Mouse (Mus musculus): Measurements from ENCODE around the gene D330020A13Rik. TPM values are rescaled to one million over a fixed set of nuclear protein-coding genes. Genes with fewer than 3 reads are reported as not detected.

D330020A13Rik gene
- polyA plus RNA-seq, 1 experiment from 2014 or later = not detected

- no peaks in the 10 kb centered on the region for H3K27me3 ChIP-seq (replicated peaks; ENCODE audit: insufficient read depth, low read length)
- no peaks in the 10 kb centered on the region for H3K36me3 ChIP-seq (ENCODE audit: insufficient read depth, low read length)
- H3K4me2 ChIP-seq (replicated peaks; ENCODE audit: low read depth, low read length) = no peak overlapping the region
- peak; percentile 7 for DNase-seq (ENCODE audit: low spot score)
- no peak overlapping the region for H3K27ac ChIP-seq (ENCODE audit: low read length)
- no peak for ATAC-seq
- H3K4me3 ChIP-seq (ENCODE audit: low read depth, low read length) = no peak overlapping the region
- WGBS = 20% methylated on average over 6 of the region's 6 CpGs
- H3K4me1 ChIP-seq (ENCODE audit: insufficient read depth, low read depth, low read length) = no peaks in the 10 kb centered on the region
- no peak overlapping the region for H3K9ac ChIP-seq (replicated peaks; ENCODE audit: low read depth)
- H3K9me3 ChIP-seq (ENCODE audit: low read length) = no peaks in the 10 kb centered on the region
- TF ChIP-seq CTCF (IDR thresholded peaks at IDR 0.05) (no peak), EP300 (IDR thresholded peaks at IDR 0.05) (no peak)
Observed at GRCm38 (mm10) chr6:120264151-120264550, 30.0 kb upstream of the D330020A13Rik start.

GRCm38 (mm10) chr6:120274181-120274580 is 20.0 kb upstream of the D330020A13Rik start:
- Histone ChIP-seq H3K9me3 (ENCODE audit: low read length) (no peaks in the 10 kb centered on the region), H3K27ac (ENCODE audit: low read length) (no peak overlapping the region), H3K4me3 (ENCODE audit: low read depth, low read length) (no peak overlapping the region), H3K36me3 (ENCODE audit: insufficient read depth, low read length) (no peaks in the 10 kb centered on the region), H3K4me2 (replicated peaks; ENCODE audit: low read depth, low read length) (no peak overlapping the region), H3K4me1 (ENCODE audit: insufficient read depth, low read depth, low read length) (no peaks in the 10 kb centered on the region), H3K9ac (replicated peaks; ENCODE audit: low read depth) (no peak overlapping the region), H3K27me3 (replicated peaks; ENCODE audit: insufficient read depth, low read length) (no peaks in the 10 kb centered on the region)
- 69% methylated on average over 8 of the region's 8 CpGs for WGBS
- ATAC-seq = no peak
- TF ChIP-seq EP300 (IDR thresholded peaks at IDR 0.05) (no peak), CTCF (IDR thresholded peaks at IDR 0.05) (no peak)
- DNase-seq (ENCODE audit: low spot score) = no peak

DNA sequence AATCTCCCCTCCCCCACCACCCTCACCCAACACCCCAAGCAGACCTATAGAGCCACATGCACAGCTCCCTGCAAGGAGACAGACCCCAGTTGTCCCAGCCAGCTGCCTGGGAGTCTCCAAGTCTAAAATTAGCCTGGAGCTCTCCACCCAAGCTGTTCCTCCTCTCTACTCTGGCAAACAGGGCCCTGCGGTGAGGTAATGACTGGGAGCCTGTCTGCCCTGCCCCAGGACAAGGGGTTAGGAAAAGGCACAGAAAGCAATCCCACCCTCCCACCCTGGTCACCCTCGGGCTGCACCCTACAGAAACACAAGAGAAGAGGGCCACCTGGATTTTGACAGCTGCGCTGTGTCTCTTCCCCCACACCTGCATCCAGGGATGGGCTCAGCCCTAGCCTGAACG is 19.3 kb upstream of the D330020A13Rik start:
- WGBS = 37% methylated on average over 4 of the region's 4 CpGs
- no peaks in the 10 kb centered on the region for H3K4me1 ChIP-seq (ENCODE audit: insufficient read depth, low read depth, low read length)
- H3K27me3 ChIP-seq (replicated peaks; ENCODE audit: insufficient read depth, low read length) = no peaks in the 10 kb centered on the region
- ATAC-seq (peak; percentile 28; the same call in 1 of the 2 replicates), DNase-seq (ENCODE audit: low spot score) (peak; percentile 22)
- no peak overlapping the region for H3K4me2 ChIP-seq (replicated peaks; ENCODE audit: low read depth, low read length)
- no peaks in the 10 kb centered on the region for H3K36me3 ChIP-seq (ENCODE audit: insufficient read depth, low read length)
- TF ChIP-seq EP300 (IDR thresholded peaks at IDR 0.05) (no peak), CTCF (IDR thresholded peaks at IDR 0.05) (no peak)
- H3K9me3 ChIP-seq (ENCODE audit: low read length) = no peaks in the 10 kb centered on the region
- no peak overlapping the region for H3K27ac ChIP-seq (ENCODE audit: low read length)
- H3K9ac ChIP-seq (replicated peaks; ENCODE audit: low read depth) = no peak overlapping the region
- no peak overlapping the region for H3K4me3 ChIP-seq (ENCODE audit: low read depth, low read length)

DNA sequence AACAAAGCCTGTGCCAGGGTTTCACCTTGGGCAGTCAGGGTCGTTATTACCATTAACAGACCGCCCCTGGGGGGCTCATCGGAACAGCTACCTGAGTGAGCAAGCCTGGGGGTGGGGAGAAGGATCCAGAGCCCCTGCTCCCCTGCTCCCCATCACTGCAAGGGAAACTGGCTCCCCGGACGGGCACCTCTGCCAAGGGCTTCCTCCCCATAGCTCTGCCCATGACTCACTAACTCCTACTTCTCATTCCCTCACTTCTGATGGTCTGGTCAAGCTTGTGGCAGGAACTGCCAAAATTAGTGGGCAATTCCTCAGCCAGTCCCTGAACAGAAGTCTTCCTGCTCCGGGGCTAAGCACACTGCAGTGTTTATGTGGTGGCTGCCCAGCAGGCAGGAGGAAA is 18.9 kb upstream of the D330020A13Rik start:
- H3K9me3 ChIP-seq (ENCODE audit: low read length) = no peaks in the 10 kb centered on the region
- H3K9ac ChIP-seq (replicated peaks; ENCODE audit: low read depth) = no peak overlapping the region
- no peak overlapping the region for H3K4me3 ChIP-seq (ENCODE audit: low read depth, low read length)
- no peaks in the 10 kb centered on the region for H3K4me1 ChIP-seq (ENCODE audit: insufficient read depth, low read depth, low read length)
- no peak overlapping the region for H3K4me2 ChIP-seq (replicated peaks; ENCODE audit: low read depth, low read length)
- WGBS = 34% methylated on average over 6 of the region's 6 CpGs
- H3K36me3 ChIP-seq (ENCODE audit: insufficient read depth, low read length) = no peaks in the 10 kb centered on the region
- H3K27me3 ChIP-seq (replicated peaks; ENCODE audit: insufficient read depth, low read length) = no peaks in the 10 kb centered on the region
- ATAC-seq (peak; percentile 52), DNase-seq (ENCODE audit: low spot score) (no peak)
- no peak overlapping the region for H3K27ac ChIP-seq (ENCODE audit: low read length)
- TF ChIP-seq EP300 (IDR thresholded peaks at IDR 0.05) = no peak
- TF ChIP-seq CTCF (IDR thresholded peaks at IDR 0.05) = no peak

GRCm38 (mm10) chr6:120276874-120277449 is 17.2 kb upstream of the D330020A13Rik start:
- Histone ChIP-seq H3K9ac (replicated peaks; ENCODE audit: low read depth) (no peak overlapping the region), H3K27ac (ENCODE audit: low read length) (no peak overlapping the region), H3K9me3 (ENCODE audit: low read length) (no peaks in the 10 kb centered on the region), H3K4me3 (ENCODE audit: low read depth, low read length) (no peak overlapping the region), H3K27me3 (replicated peaks; ENCODE audit: insufficient read depth, low read length) (no peaks in the 10 kb centered on the region), H3K36me3 (ENCODE audit: insufficient read depth, low read length) (no peaks in the 10 kb centered on the region), H3K4me2 (replicated peaks; ENCODE audit: low read depth, low read length) (no peak overlapping the region), H3K4me1 (ENCODE audit: insufficient read depth, low read depth, low read length) (no peaks in the 10 kb centered on the region)
- WGBS = 56% methylated on average over 7 of the region's 7 CpGs
- DNase-seq (ENCODE audit: low spot score) = no peak
- ATAC-seq = no peak
- TF ChIP-seq CTCF (IDR thresholded peaks at IDR 0.05) (no peak), EP300 (IDR thresholded peaks at IDR 0.05) (no peak)

- H3K27me3 ChIP-seq (replicated peaks; ENCODE audit: insufficient read depth, low read length) = no peaks in the 10 kb centered on the region
- TF ChIP-seq CTCF (IDR thresholded peaks at IDR 0.05) (no peak), EP300 (IDR thresholded peaks at IDR 0.05) (no peak)
- no peaks in the 10 kb centered on the region for H3K36me3 ChIP-seq (ENCODE audit: insufficient read depth, low read length)
- 91% methylated on average over 9 of the region's 9 CpGs for WGBS
- no peak for DNase-seq (ENCODE audit: low spot score)
- H3K9ac ChIP-seq (replicated peaks; ENCODE audit: low read depth) = no peak overlapping the region
- no peaks in the 10 kb centered on the region for H3K4me1 ChIP-seq (ENCODE audit: insufficient read depth, low read depth, low read length)
- no peak for ATAC-seq
- H3K9me3 ChIP-seq (ENCODE audit: low read length) = no peaks in the 10 kb centered on the region
- H3K4me2 ChIP-seq (replicated peaks; ENCODE audit: low read depth, low read length) = no peak overlapping the region
- no peak overlapping the region for H3K4me3 ChIP-seq (ENCODE audit: low read depth, low read length)
- no peak overlapping the region for H3K27ac ChIP-seq (ENCODE audit: low read length)
Observed at GRCm38 (mm10) chr6:120287279-120287678, 6.9 kb upstream of the D330020A13Rik start.

- Histone ChIP-seq H3K27ac (ENCODE audit: low read length) (no peak overlapping the region), H3K9ac (replicated peaks; ENCODE audit: low read depth) (no peak overlapping the region), H3K36me3 (ENCODE audit: insufficient read depth, low read length) (no peaks in the 10 kb centered on the region), H3K4me2 (replicated peaks; ENCODE audit: low read depth, low read length) (no peak overlapping the region), H3K9me3 (ENCODE audit: low read length) (no peaks in the 10 kb centered on the region), H3K4me3 (ENCODE audit: low read depth, low read length) (no peak overlapping the region), H3K27me3 (replicated peaks; ENCODE audit: insufficient read depth, low read length) (0 out of 2 replicates have a peak, but pooled peaks cover 3% of the 10 kb centered on the region), H3K4me1 (ENCODE audit: insufficient read depth, low read depth, low read length) (no peaks in the 10 kb centered on the region)
- no peak for TF ChIP-seq CTCF (IDR thresholded peaks at IDR 0.05)
- TF ChIP-seq EP300 (IDR thresholded peaks at IDR 0.05) = no peak
- WGBS = 29% methylated on average over 7 of the region's 7 CpGs
- no peak for ATAC-seq
- no peak for DNase-seq (ENCODE audit: low spot score)
Observed at GRCm38 (mm10) chr6:120288541-120288940, 5.6 kb upstream of the D330020A13Rik start.

Data from lung, postnatal 0 days (tissue).